Mouse (Mus musculus): ENCODE measurements at regions not wholly inside any gene's neighbourhood (a gene's known extent, or its start where the extent isn't known, plus 50 kb on each side); places are given as distances from the start of the nearest gene placed in this dataset.

GRCm38 (mm10) chr16:73652976-73653690, 758.5 kb downstream of the Robo2 start:
- DNase-seq (ENCODE audit: low spot score in 2 of 2): no peak

GRCm38 (mm10) chr16:73647201-73647782, 764.3 kb downstream of the Robo2 start:
- DNase-seq (ENCODE audit: low spot score in 2 of 2): peak; percentile 21 to 31

- DNase-seq (ENCODE audit: low spot score in 2 of 2): no peak
Measured at GRCm38 (mm10) chr16:73613017-73613416, 798.6 kb downstream of the Robo2 start.

- DNase-seq (ENCODE audit: low spot score in 2 of 2): no peak
Measured at GRCm38 (mm10) chr16:73591421-73591820, 820.2 kb downstream of the Robo2 start.

- no peak for DNase-seq (ENCODE audit: low spot score in 2 of 2)
Measured at GRCm38 (mm10) chr16:73561216-73561615, 850.4 kb downstream of the Robo2 start.

GRCm38 (mm10) chr16:73556940-73557339, 854.7 kb downstream of the Robo2 start:
- no peak for DNase-seq (ENCODE audit: low spot score in 2 of 2)

GRCm38 (mm10) chr16:73543651-73544050, 868.0 kb downstream of the Robo2 start:
- DNase-seq (ENCODE audit: low spot score in 2 of 2): no peak

GRCm38 (mm10) chr16:73538040-73538439, 873.6 kb downstream of the Robo2 start:
- no peak for DNase-seq (ENCODE audit: low spot score in 2 of 2)

GRCm38 (mm10) chr16:73537541-73537940, 874.1 kb downstream of the Robo2 start:
- no peak for DNase-seq (ENCODE audit: low spot score in 2 of 2)

- no peak for DNase-seq (ENCODE audit: low spot score in 2 of 2)
Measured at GRCm38 (mm10) chr16:73530191-73530590, 881.4 kb downstream of the Robo2 start.

- peak in 1 of 2 experiments; percentile 3 for DNase-seq (ENCODE audit: low spot score in 2 of 2)
Measured at GRCm38 (mm10) chr16:73522931-73523330, 888.7 kb downstream of the Robo2 start.

GRCm38 (mm10) chr16:73504759-73505158, 906.9 kb downstream of the Robo2 start:
- DNase-seq (ENCODE audit: low spot score in 2 of 2): no peak

- no peak for DNase-seq (ENCODE audit: low spot score in 2 of 2)
Measured at GRCm38 (mm10) chr16:73498636-73499208, 912.9 kb downstream of the Robo2 start.

GRCm38 (mm10) chr16:73483214-73483856, 928.3 kb downstream of the Robo2 start:
- DNase-seq (ENCODE audit: low spot score in 2 of 2): peak in 1 of 2 experiments; percentile 8

GRCm38 (mm10) chr16:73482176-73482575, 929.4 kb downstream of the Robo2 start:
- DNase-seq (ENCODE audit: low spot score in 2 of 2): no peak

- no peak for DNase-seq (ENCODE audit: low spot score in 2 of 2)
Measured at GRCm38 (mm10) chr16:73473502-73473901, 938.1 kb downstream of the Robo2 start.

GRCm38 (mm10) chr16:73471547-73471946, 940.1 kb downstream of the Robo2 start:
- peak; percentile 3 to 19 for DNase-seq (ENCODE audit: low spot score in 2 of 2)

- DNase-seq (ENCODE audit: low spot score in 2 of 2): no peak
Measured at GRCm38 (mm10) chr16:73470535-73470934, 941.1 kb downstream of the Robo2 start.

- DNase-seq (ENCODE audit: low spot score in 2 of 2): no peak
Measured at GRCm38 (mm10) chr16:73466296-73466695, 945.3 kb downstream of the Robo2 start.

- DNase-seq (ENCODE audit: low spot score in 2 of 2): no peak
Measured at GRCm38 (mm10) chr16:73462516-73462915, 949.1 kb downstream of the Robo2 start.

- no peak for DNase-seq (ENCODE audit: low spot score in 2 of 2)
Measured at GRCm38 (mm10) chr16:73450634-73451245, 960.9 kb downstream of the Robo2 start.

- no peak for DNase-seq (ENCODE audit: low spot score in 2 of 2)
Measured at GRCm38 (mm10) chr16:73449836-73450235, 961.8 kb downstream of the Robo2 start.

Data from frontal cortex, postnatal 36 days (tissue).